Mouse (Mus musculus) midbrain, embryonic 15.5 days (tissue): Measurements from ENCODE around the gene Tirap. TPM values are rescaled to one million over a fixed set of nuclear protein-coding genes. Genes with fewer than 3 reads are reported as not detected.
"Not testable (repeated sequence)": the region's sequence is repeated elsewhere in the genome, so short reads cannot be mapped to it uniquely, and the experiment has no call there.

Source experiments
- ATAC-seq: fragments of 200-750 bp; cut with Nextera tagmentation; replicated peaks from 2 replicates; pipeline ENCODE4 v1.8.0; 2017; ENCODE audit warnings: moderate TSS enrichment
- H3K27ac ChIP-seq: fragments of 300-500 bp; sonication (generic); 2 replicates; pipeline ENCODE4 v1.5.1; 2015; ENCODE audit warnings: mild to moderate bottlenecking, inconsistent platforms
- H3K27me3 ChIP-seq: fragments of 300-500 bp; sonication (generic); replicated peaks from 2 replicates; pipeline ENCODE4 v1.6.1; 2015; ENCODE audit warnings: inconsistent platforms
- H3K36me3 ChIP-seq: fragments of 300-500 bp; sonication (generic); replicated peaks from 2 replicates; pipeline ENCODE4 v1.6.1; 2015; ENCODE audit warnings: inconsistent platforms
- H3K4me1 ChIP-seq: fragments of 300-500 bp; sonication (generic); 2 replicates; pipeline ENCODE4 v1.6.1; 2015; ENCODE audit warnings: inconsistent platforms
- H3K4me2 ChIP-seq: fragments of 300-500 bp; sonication (generic); 2 replicates; pipeline ENCODE4 v1.6.1; 2015; ENCODE audit warnings: inconsistent platforms, mild to moderate bottlenecking, moderate library complexity
- H3K4me3 ChIP-seq: fragments of 300-500 bp; sonication (generic); 2 replicates; pipeline ENCODE4 v1.5.1; 2015; ENCODE audit warnings: mild to moderate bottlenecking, inconsistent platforms
- H3K9ac ChIP-seq: fragments of 300-500 bp; sonication (generic); 2 replicates; pipeline ENCODE4 v1.6.1; 2015; ENCODE audit warnings: mild to moderate bottlenecking, inconsistent platforms
- H3K9me3 ChIP-seq: fragments of 300-500 bp; sonication (generic); 2 replicates; pipeline ENCODE4 v1.6.1; 2016; ENCODE audit warnings: inconsistent platforms
- WGBS: fragments of 180-500 bp; shearing (Covaris S2); methylation state at CpG from one replicate; pipeline ENCODE4 v1.1.7; 2015; ENCODE audit warnings: mixed read lengths; 5-methylcytosine and 5-hydroxymethylcytosine counted together
- polyA plus RNA-seq: library from polyadenylated mRNA; unstranded; fragments of >200 nt; fragmentation: Nextera tagmentation; extraction: Ambion mirVana; gene quantifications from 2 replicates; pipeline ENCODE4 v1.2.1, GENCODE M21; 2015

Tirap gene
- polyA plus RNA-seq, 1 experiment from 2014 or later, result 5.3 TPM

- H3K9me3 ChIP-seq, result no peaks in the 10 kb centered on the region
- H3K9ac ChIP-seq, result no peak overlapping the region
- H3K27me3 ChIP-seq, result no peaks in the 10 kb centered on the region
- no peak overlapping the region for H3K27ac ChIP-seq
- no peaks in the 10 kb centered on the region for H3K4me1 ChIP-seq
- H3K36me3 ChIP-seq, result no peaks in the 10 kb centered on the region
- H3K4me2 ChIP-seq, result no peak overlapping the region
- WGBS, result 92% methylated on average over 7 of the region's 7 CpGs
- no peak for ATAC-seq
- no peak overlapping the region for H3K4me3 ChIP-seq
These were observed 38.4 kb downstream of the Tirap start for GRCm38 (mm10) chr9:35161721-35162120.

GRCm38 (mm10) chr9:35160662-35161061 is 39.4 kb downstream of the Tirap start:
- 89% methylated on average over 2 of the region's 2 CpGs for WGBS
- no peak for ATAC-seq

GRCm38 (mm10) chr9:35158477-35158876 is 41.6 kb downstream of the Tirap start:
- Histone ChIP-seq H3K4me3 (no peak overlapping the region), H3K27ac (no peak overlapping the region), H3K4me1 (no peaks in the 10 kb centered on the region), H3K27me3 (no peaks in the 10 kb centered on the region), H3K4me2 (no peak overlapping the region), H3K9me3 (no peaks in the 10 kb centered on the region), H3K9ac (no peak overlapping the region), H3K36me3 (no peaks in the 10 kb centered on the region)
- 84% methylated on average over 3 of the region's 3 CpGs for WGBS
- ATAC-seq, result no peak

More at GRCm38 (mm10) chr9:35160662-35161061, 39.4 kb downstream of the Tirap start:
- H3K27me3 ChIP-seq, result no peaks in the 10 kb centered on the region
- no peaks in the 10 kb centered on the region for H3K36me3 ChIP-seq
- no peaks in the 10 kb centered on the region for H3K9me3 ChIP-seq
- no peak overlapping the region for H3K4me2 ChIP-seq
- H3K4me3 ChIP-seq, result no peak overlapping the region
- H3K27ac ChIP-seq, result no peak overlapping the region
- no peak overlapping the region for H3K9ac ChIP-seq
- H3K4me1 ChIP-seq, result no peaks in the 10 kb centered on the region

- ATAC-seq, result no peak
- H3K27ac ChIP-seq, result no peak overlapping the region
These were observed 43.2 kb downstream of the Tirap start for GRCm38 (mm10) chr9:35156862-35157261.

GRCm38 (mm10) chr9:35156002-35156710 is 43.9 kb downstream of the Tirap start:
- Histone ChIP-seq H3K9me3 (no peaks in the 10 kb centered on the region), H3K27me3 (no peaks in the 10 kb centered on the region), H3K27ac (no peak overlapping the region), H3K4me3 (no peak overlapping the region), H3K36me3 (no peaks in the 10 kb centered on the region), H3K4me2 (no peak overlapping the region), H3K9ac (no peak overlapping the region), H3K4me1 (no peaks in the 10 kb centered on the region)
- ATAC-seq, result no peak
- 93% methylated on average over 5 of the region's 5 CpGs for WGBS

More at GRCm38 (mm10) chr9:35156862-35157261, 43.2 kb downstream of the Tirap start:
- Histone ChIP-seq H3K4me1 (no peaks in the 10 kb centered on the region), H3K9ac (no peak overlapping the region), H3K36me3 (no peaks in the 10 kb centered on the region), H3K9me3 (no peaks in the 10 kb centered on the region), H3K27me3 (no peaks in the 10 kb centered on the region), H3K4me2 (no peak overlapping the region), H3K4me3 (no peak overlapping the region)
- WGBS, result 89% methylated on average over 4 of the region's 4 CpGs

- H3K4me2 ChIP-seq, result no peak overlapping the region
- no peaks in the 10 kb centered on the region for H3K4me1 ChIP-seq
- no peaks in the 10 kb centered on the region for H3K36me3 ChIP-seq
- no peaks in the 10 kb centered on the region for H3K27me3 ChIP-seq
- H3K4me3 ChIP-seq, result no peak overlapping the region
- H3K9ac ChIP-seq, result no peak overlapping the region
- WGBS, result 95% methylated on average over 1 of the region's 1 CpGs
- no peaks in the 10 kb centered on the region for H3K9me3 ChIP-seq
- no peak for ATAC-seq
- no peak overlapping the region for H3K27ac ChIP-seq
These were observed 47.2 kb downstream of the Tirap start for GRCm38 (mm10) chr9:35152923-35153322.

GRCm38 (mm10) chr9:35148822-35149221 is 51.3 kb downstream of the Tirap start:
- not testable (repeated sequence) for H3K27ac ChIP-seq, H3K36me3 ChIP-seq, H3K4me2 ChIP-seq, ATAC-seq, H3K4me3 ChIP-seq, H3K4me1 ChIP-seq, H3K9me3 ChIP-seq, H3K27me3 ChIP-seq, H3K9ac ChIP-seq

- WGBS, result 94% methylated on average over 14 of the region's 14 CpGs
- ATAC-seq, H3K27ac ChIP-seq, H3K9me3 ChIP-seq, H3K4me3 ChIP-seq, H3K27me3 ChIP-seq, H3K4me1 ChIP-seq, H3K36me3 ChIP-seq, H3K9ac ChIP-seq, H3K4me2 ChIP-seq: not testable (repeated sequence)
These were observed 52.8 kb downstream of the Tirap start for GRCm38 (mm10) chr9:35147261-35147660.

GRCm38 (mm10) chr9:35145829-35146228 is 54.3 kb downstream of the Tirap start:
- no peak overlapping the region for H3K9ac ChIP-seq
- no peaks in the 10 kb centered on the region for H3K36me3 ChIP-seq
- ATAC-seq, result no peak
- no peak overlapping the region for H3K4me2 ChIP-seq
- no peaks in the 10 kb centered on the region for H3K4me1 ChIP-seq
- H3K27me3 ChIP-seq, result no peaks in the 10 kb centered on the region
- WGBS, result 92% methylated on average over 1 of the region's 1 CpGs
- H3K4me3 ChIP-seq, result no peak overlapping the region
- H3K9me3 ChIP-seq, result no peaks in the 10 kb centered on the region
- H3K27ac ChIP-seq, result no peak overlapping the region

GRCm38 (mm10) chr9:35145118-35145517 is 55.0 kb downstream of the Tirap start:
- Histone ChIP-seq H3K4me1 (no peaks in the 10 kb centered on the region), H3K36me3 (no peaks in the 10 kb centered on the region), H3K27ac (no peak overlapping the region), H3K9ac (no peak overlapping the region), H3K4me2 (no peak overlapping the region), H3K27me3 (no peaks in the 10 kb centered on the region), H3K9me3 (no peaks in the 10 kb centered on the region), H3K4me3 (no peak overlapping the region)
- 88% methylated on average over 9 of the region's 9 CpGs for WGBS
- no peak for ATAC-seq

- no peak overlapping the region for H3K4me2 ChIP-seq
- no peak for ATAC-seq
- no peak overlapping the region for H3K9ac ChIP-seq
- no peaks in the 10 kb centered on the region for H3K27me3 ChIP-seq
- no peaks in the 10 kb centered on the region for H3K36me3 ChIP-seq
- no peaks in the 10 kb centered on the region for H3K4me1 ChIP-seq
- no peak overlapping the region for H3K4me3 ChIP-seq
- H3K9me3 ChIP-seq, result no peaks in the 10 kb centered on the region
- H3K27ac ChIP-seq, result no peak overlapping the region
- WGBS, result 86% methylated on average over 2 of the region's 2 CpGs
These were observed 57.9 kb downstream of the Tirap start for GRCm38 (mm10) chr9:35142221-35142620.

GRCm38 (mm10) chr9:35139231-35139744 is 60.8 kb downstream of the Tirap start:
- no peak overlapping the region for H3K4me3 ChIP-seq
- H3K9me3 ChIP-seq, result no peaks in the 10 kb centered on the region
- H3K27ac ChIP-seq, result no peak overlapping the region
- H3K4me2 ChIP-seq, result no peak overlapping the region
- no peaks in the 10 kb centered on the region for H3K4me1 ChIP-seq
- no peak for ATAC-seq
- H3K27me3 ChIP-seq, result no peaks in the 10 kb centered on the region
- 81% methylated on average over 5 of the region's 5 CpGs for WGBS
- no peaks in the 10 kb centered on the region for H3K36me3 ChIP-seq
- H3K9ac ChIP-seq, result no peak overlapping the region

- WGBS, result 85% methylated on average over 7 of the region's 7 CpGs
- Histone ChIP-seq H3K9me3 (no peaks in the 10 kb centered on the region), H3K4me2 (no peak overlapping the region), H3K4me1 (no peaks in the 10 kb centered on the region), H3K4me3 (no peak overlapping the region), H3K27me3 (no peaks in the 10 kb centered on the region), H3K36me3 (no peaks in the 10 kb centered on the region), H3K9ac (no peak overlapping the region), H3K27ac (no peak overlapping the region)
- ATAC-seq, result no peak
These were observed 62.1 kb downstream of the Tirap start for GRCm38 (mm10) chr9:35138029-35138428.
